Mouse (Mus musculus) thymus, adult 2 months (tissue): ENCODE data around the gene Prcd.

ENCODE experiments used
- CTCF ChIP-seq: fragments of 200-500 bp; IDR thresholded peaks from 2 replicates; pipeline ENCODE4 v1.5.1; 2012; ENCODE audit warnings: mild to moderate bottlenecking, control low read depth, low read length, moderate library complexity, borderline replicate concordance; ENCODE audit not compliant: control insufficient read depth, poor library complexity, insufficient read depth; ENCODE audit errors: extremely low read depth
- POLR2A ChIP-seq: fragments of 200-500 bp; IDR thresholded peaks from 2 replicates; pipeline ENCODE4 v1.6.1; 2012; ENCODE audit warnings: mild to moderate bottlenecking, low read length, control low read depth, moderate library complexity; ENCODE audit not compliant: control insufficient read depth, poor library complexity, insufficient read depth; ENCODE audit errors: extremely low read depth

DNA sequence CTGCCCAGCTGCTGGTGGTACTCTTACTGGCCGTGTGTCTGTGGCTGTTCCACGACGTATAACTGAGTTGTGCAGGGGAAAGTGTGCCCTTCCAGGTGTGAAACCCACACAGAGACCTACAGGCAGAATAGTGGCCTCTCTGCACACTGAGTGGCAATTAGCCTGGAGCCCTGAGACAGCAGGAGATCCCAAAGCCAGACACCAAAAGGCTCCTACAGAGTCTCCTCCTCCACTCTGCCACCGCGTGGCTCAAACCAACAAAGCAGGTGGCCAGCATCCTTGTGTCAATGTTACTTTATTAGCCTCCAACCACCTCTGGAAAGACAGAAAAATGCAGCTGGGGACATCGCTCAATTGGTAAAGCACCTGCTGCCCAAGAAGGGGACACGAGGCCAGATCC, 15.5 kb downstream of the Prcd start:
- TF ChIP-seq CTCF (no peak), POLR2A (no peak)
